Mouse (Mus musculus) lung, postnatal 0 days (tissue): ENCODE results near the gene Pak4. TPM values are rescaled to one million over a fixed set of nuclear protein-coding genes. Genes with fewer than 3 reads are reported as not detected.
"Not testable (repeated sequence)": the region's sequence is repeated elsewhere in the genome, so short reads cannot be mapped to it uniquely, and the experiment has no call there.

Experiments
- ATAC-seq: fragments of 200-750 bp; cut with Nextera tagmentation; 2 replicates; pipeline ENCODE4 v1.8.0; 2017; ENCODE audit warnings: moderate library complexity
- DNase-seq: peaks from one replicate; pipeline ENCODE4 v3.0.0-alpha.2; 2016; ENCODE audit warnings: low spot score
- H3K27ac ChIP-seq: fragments of 300-500 bp; sonication (generic); 2 replicates; pipeline ENCODE4 v1.5.1; 2014; ENCODE audit warnings: antibody characterized with exemption, mild to moderate bottlenecking, low read length, mixed read lengths
- H3K27me3 ChIP-seq: fragments of 300-500 bp; sonication (generic); replicated peaks from 2 replicates; pipeline ENCODE4 v1.6.1; 2014; ENCODE audit warnings: low read length, mixed read lengths; ENCODE audit not compliant: insufficient read depth
- H3K36me3 ChIP-seq: fragments of 300-500 bp; sonication (generic); 2 replicates; pipeline ENCODE4 v1.6.1; 2014; ENCODE audit warnings: low read length, mixed read lengths; ENCODE audit not compliant: insufficient read depth
- H3K4me1 ChIP-seq: fragments of 300-500 bp; sonication (generic); 2 replicates; pipeline ENCODE4 v1.6.1; 2014; ENCODE audit warnings: antibody characterized with exemption, low read depth, low read length, mixed read lengths; ENCODE audit not compliant: insufficient read depth
- H3K4me2 ChIP-seq: fragments of 300-500 bp; sonication (generic); replicated peaks from 2 replicates; pipeline ENCODE4 v1.6.1; 2014; ENCODE audit warnings: low read depth, mild to moderate bottlenecking, low read length, moderate library complexity, mixed read lengths
- H3K4me3 ChIP-seq: fragments of 300-500 bp; sonication (generic); 2 replicates; pipeline ENCODE4 v1.5.1; 2014; ENCODE audit warnings: low read depth, low read length
- H3K9ac ChIP-seq: fragments of 300-500 bp; sonication (generic); replicated peaks from 2 replicates; pipeline ENCODE4 v1.6.1; 2014; ENCODE audit warnings: low read depth, mild to moderate bottlenecking
- H3K9me3 ChIP-seq: fragments of 300-500 bp; sonication (generic); 2 replicates; pipeline ENCODE4 v1.6.1; 2016; ENCODE audit warnings: low read length, mixed read lengths
- CTCF ChIP-seq: IDR thresholded peaks from 2 replicates; pipeline ENCODE4 v1.5.1; 2016; ENCODE audit warnings: antibody characterized with exemption, mild to moderate bottlenecking
- EP300 ChIP-seq: IDR thresholded peaks from 2 replicates; pipeline ENCODE4 v1.6.1; 2016; ENCODE audit warnings: antibody characterized with exemption, mild to moderate bottlenecking, control low read depth
- WGBS: fragments of 180-500 bp; shearing (Covaris S2); extraction: QIAGEN DNeasy Blood & Tissue Kit; methylation state at CpG from one replicate; pipeline ENCODE4 v1.1.7; 2014; 5-methylcytosine and 5-hydroxymethylcytosine counted together
- polyA plus RNA-seq: library from polyadenylated mRNA; unstranded; fragments of >200 nt; fragmentation: Nextera tagmentation; extraction: Ambion mirVana; gene quantifications from 2 replicates; pipeline ENCODE4 v1.2.1, GENCODE M21; 2015

The Pak4 gene
- polyA plus RNA-seq, 1 experiment from 2014 or later: 36.3 TPM

GRCm38 (mm10) chr7:28547154-28547553 is 50.8 kb downstream of the Pak4 start, which contains the start of gene Nccrp1:
Gene Nccrp1 (minus strand): TSS chr7:28547254.
- DNase-seq (no peak), ATAC-seq (no peak)
- no peaks in the 10 kb centered on the region for H3K9me3 ChIP-seq
- TF ChIP-seq EP300 (no peak), CTCF (no peak)
- H3K4me3 ChIP-seq: peak within 1 kb of the TSS; percentile 0; the same call in 1 of the 2 replicates
- H3K9ac ChIP-seq: no peak within 1 kb of the TSS
- H3K36me3 ChIP-seq: no peaks in the 10 kb centered on the region
- H3K27ac ChIP-seq: no peak within 1 kb of the TSS
- no peaks in the 10 kb centered on the region for H3K4me1 ChIP-seq
- peaks cover 24% of the 10 kb centered on the region for H3K27me3 ChIP-seq
- 5% methylated on average over 5 of the region's 5 CpGs for WGBS
- H3K4me2 ChIP-seq: peak within 1 kb of the TSS; percentile 14; the same call in 1 of the 2 replicates

- TF ChIP-seq EP300: no peak
- TF ChIP-seq CTCF: no peak
- ATAC-seq (no peak), DNase-seq (no peak)
- Histone ChIP-seq H3K4me2 (peak overlapping the region; percentile 14; the same call in 1 of the 2 replicates), H3K4me1 (no peaks in the 10 kb centered on the region), H3K27ac (no peak overlapping the region), H3K27me3 (peaks cover 24% of the 10 kb centered on the region), H3K4me3 (peak overlapping the region; percentile 0; the same call in 1 of the 2 replicates), H3K9ac (no peak overlapping the region), H3K9me3 (no peaks in the 10 kb centered on the region), H3K36me3 (no peaks in the 10 kb centered on the region)
- WGBS: under 1% methylated on average over 18 of the region's 22 CpGs
Measured at GRCm38 (mm10) chr7:28546649-28547048, 51.3 kb downstream of the Pak4 start.

- no peak overlapping the region for H3K4me3 ChIP-seq
- no peak for TF ChIP-seq EP300
- TF ChIP-seq CTCF: no peak
- no peaks in the 10 kb centered on the region for H3K4me1 ChIP-seq
- ATAC-seq: no peak
- H3K27me3 ChIP-seq: peaks cover 24% of the 10 kb centered on the region
- H3K27ac ChIP-seq: no peak overlapping the region
- WGBS: 43% methylated on average over 7 of the region's 7 CpGs
- H3K9ac ChIP-seq: no peak overlapping the region
- no peak overlapping the region for H3K4me2 ChIP-seq
- H3K36me3 ChIP-seq: no peaks in the 10 kb centered on the region
- no peaks in the 10 kb centered on the region for H3K9me3 ChIP-seq
- no peak for DNase-seq
Measured at GRCm38 (mm10) chr7:28545891-28546210, 52.1 kb downstream of the Pak4 start.

- no peak overlapping the region for H3K4me2 ChIP-seq
- no peaks in the 10 kb centered on the region for H3K4me1 ChIP-seq
- ATAC-seq: peak; percentile 58
- no peaks in the 10 kb centered on the region for H3K36me3 ChIP-seq
- no peak overlapping the region for H3K27ac ChIP-seq
- DNase-seq: peak; percentile 77
- peaks cover 24% of the 10 kb centered on the region for H3K27me3 ChIP-seq
- H3K4me3 ChIP-seq: no peak overlapping the region
- no peaks in the 10 kb centered on the region for H3K9me3 ChIP-seq
- TF ChIP-seq EP300 (no peak), CTCF (no peak)
- H3K9ac ChIP-seq: no peak overlapping the region
- 26% methylated on average over 14 of the region's 14 CpGs for WGBS
Measured at GRCm38 (mm10) chr7:28545048-28545890, 52.7 kb downstream of the Pak4 start.

GRCm38 (mm10) chr7:28544051-28544601 is 53.9 kb downstream of the Pak4 start:
- no peaks in the 10 kb centered on the region for H3K4me1 ChIP-seq
- no peak for TF ChIP-seq CTCF
- TF ChIP-seq EP300: no peak
- no peak overlapping the region for H3K27ac ChIP-seq
- H3K27me3 ChIP-seq: peaks cover 24% of the 10 kb centered on the region
- H3K4me3 ChIP-seq: no peak overlapping the region
- H3K36me3 ChIP-seq: no peaks in the 10 kb centered on the region
- 6% methylated on average over 25 of the region's 27 CpGs for WGBS
- H3K4me2 ChIP-seq: peak overlapping the region; percentile 28
- DNase-seq (no peak), ATAC-seq (peak; percentile 57)
- no peak overlapping the region for H3K9ac ChIP-seq
- H3K9me3 ChIP-seq: no peaks in the 10 kb centered on the region

GRCm38 (mm10) chr7:28540526-28540925 is 57.5 kb downstream of the Pak4 start, which contains the start of gene Sycn:
Gene Sycn (plus strand): TSS chr7:28540885.
- Histone ChIP-seq H3K9me3 (no peaks in the 10 kb centered on the region), H3K27me3 (peaks cover 14% of the 10 kb centered on the region), H3K27ac (no peak within 1 kb of the TSS), H3K36me3 (no peaks in the 10 kb centered on the region), H3K9ac (no peak within 1 kb of the TSS), H3K4me3 (no peak within 1 kb of the TSS), H3K4me1 (no peaks in the 10 kb centered on the region), H3K4me2 (no peak within 1 kb of the TSS)
- ATAC-seq (0 out of 2 replicates have a peak, but pooled peaks have one; percentile 20), DNase-seq (no peak)
- TF ChIP-seq CTCF (no peak), EP300 (no peak)
- WGBS: 39% methylated on average over 4 of the region's 4 CpGs

GRCm38 (mm10) chr7:28538886-28539285 is 59.1 kb downstream of the Pak4 start:
- not testable (repeated sequence) for H3K36me3 ChIP-seq, H3K4me3 ChIP-seq, H3K27ac ChIP-seq, H3K27me3 ChIP-seq, H3K4me1 ChIP-seq, ATAC-seq, H3K9me3 ChIP-seq, H3K9ac ChIP-seq, H3K4me2 ChIP-seq, DNase-seq
- 88% methylated on average over 6 of the region's 6 CpGs for WGBS
